Mouse (Mus musculus) lung, postnatal 0 days (tissue): Measurements from ENCODE around the gene N4bp2.

Source experiments
- CTCF ChIP-seq: IDR thresholded peaks from 2 replicates; pipeline ENCODE4 v1.5.1; 2016; ENCODE audit warnings: antibody characterized with exemption, mild to moderate bottlenecking
- EP300 ChIP-seq: IDR thresholded peaks from 2 replicates; pipeline ENCODE4 v1.6.1; 2016; ENCODE audit warnings: antibody characterized with exemption, mild to moderate bottlenecking, control low read depth

- TF ChIP-seq CTCF (no peak), EP300 (no peak)
Observed at GRCm38 (mm10) chr5:65859396-65859795, 96.1 kb downstream of the N4bp2 start.
